Comparison of ENCODE assay signal across 10 mouse cellular contexts in the genomic region with DNA sequence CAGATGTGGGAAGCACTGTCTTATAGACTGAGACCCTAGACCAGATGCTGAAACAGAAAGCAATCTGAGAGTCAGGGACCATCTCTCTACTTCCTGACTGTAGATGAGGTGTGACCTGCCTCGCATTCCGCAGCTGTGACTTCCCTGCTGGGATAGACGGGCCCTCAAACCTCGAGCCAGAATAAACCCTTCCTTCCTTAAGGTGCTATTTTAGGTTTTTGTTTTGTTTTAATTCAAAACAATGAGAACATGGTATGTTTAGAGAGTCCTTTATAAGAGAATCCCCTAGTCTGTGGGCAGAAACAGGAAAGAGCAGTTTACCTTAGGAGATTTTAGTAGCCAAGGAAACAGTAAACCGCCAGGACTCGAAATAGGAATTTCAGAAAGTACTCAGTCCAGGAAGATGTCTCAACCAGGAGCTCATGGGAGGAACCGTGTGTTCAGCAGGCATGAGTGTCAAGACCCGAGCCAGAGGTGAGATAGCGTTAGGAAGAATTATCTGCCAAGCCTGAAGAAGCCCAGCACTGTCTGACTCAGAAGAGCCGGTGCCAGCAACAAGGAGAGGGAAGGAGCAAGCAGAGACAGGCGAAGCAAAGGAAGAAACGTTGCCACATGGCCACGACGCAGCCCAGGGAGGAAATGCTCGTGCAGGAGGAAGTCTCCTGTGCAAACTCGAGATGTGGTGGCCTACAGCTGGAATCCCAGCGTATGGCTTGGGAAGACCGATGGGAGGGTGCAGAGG. TPM values are rescaled to one million over a fixed set of nuclear protein-coding genes. Genes with fewer than 3 reads are reported as not detected.
DNase-seq lines count a peak whose midpoint lies in the region; ATAC-seq and TF ChIP-seq lines count a peak whose summit lies in the region.
"Had no signal": no experiment of that assay in that cellular context is flagged by ENCODE, and none has a peak within 500 bp of the region (broad histone marks: within the 10 kb centered on the region; RNA-seq: fewer than 3 reads in every experiment).

No protein-coding gene starts in this region.

- peak; percentile 79 for TF ChIP-seq EP300 in lung, postnatal 0 days (IDR thresholded peaks at IDR 0.05)

- no peaks in the 10 kb centered on the region for H3K36me3 ChIP-seq in heart, embryonic 11.5 days (ENCODE audit: control insufficient read depth, insufficient read depth, low read length)
- H3K36me3 ChIP-seq in lung, postnatal 0 days (ENCODE audit: insufficient read depth, low read length) = no peaks in the 10 kb centered on the region

- H3K9me3 ChIP-seq in heart, embryonic 11.5 days (replicated peaks; ENCODE audit: control insufficient read depth, low read length) = no peaks in the 10 kb centered on the region
- no peaks in the 10 kb centered on the region for H3K9me3 ChIP-seq in lung, postnatal 0 days (ENCODE audit: low read length)

- no peak overlapping the region for H3K4me3 ChIP-seq in heart, embryonic 11.5 days (ENCODE audit: low read depth, low read length)
- H3K4me3 ChIP-seq in lung, postnatal 0 days (ENCODE audit: low read depth, low read length) = no peak overlapping the region

- no peak overlapping the region for H3K4me2 ChIP-seq in heart, embryonic 11.5 days
- H3K4me2 ChIP-seq in lung, postnatal 0 days (replicated peaks; ENCODE audit: low read depth, low read length) = no peak overlapping the region

- H3K27me3 ChIP-seq in heart, embryonic 11.5 days (ENCODE audit: control insufficient read depth, insufficient read depth, low read length) = no peaks in the 10 kb centered on the region
- no peaks in the 10 kb centered on the region for H3K27me3 ChIP-seq in lung, postnatal 0 days (replicated peaks; ENCODE audit: insufficient read depth, low read length)

- no peak for DNase-seq in heart, adult 8-10 months (ENCODE audit: low spot score)
- peak; percentile 20 for DNase-seq in urinary bladder, postnatal 14 days (ENCODE audit: low spot score)
- no peak for DNase-seq in urinary bladder, adult 2 months (ENCODE audit: low spot score)
- DNase-seq in lung, postnatal 0 days (ENCODE audit: low spot score) = peak; percentile 70
- DNase-seq in thymus, postnatal 25 days = no peak
- no peak for DNase-seq in yolk sac, embryonic 10.5 days (ENCODE audit: low spot score)
- no peak for DNase-seq in cerebellum, postnatal 36 days

- peak overlapping the region; percentile 25; the same call in 1 of the 2 replicates for H3K27ac ChIP-seq in heart, embryonic 11.5 days (ENCODE audit: low read depth, low read length)
- no peak overlapping the region; the same call in 1 of the 2 replicates for H3K27ac ChIP-seq in lung, postnatal 0 days (ENCODE audit: low read length)

- no peak overlapping the region for H3K9ac ChIP-seq in heart, embryonic 11.5 days (ENCODE audit: low read depth, low read length)
- no peak overlapping the region for H3K9ac ChIP-seq in lung, postnatal 0 days (replicated peaks; ENCODE audit: low read depth)

- peak; percentile 47 for ATAC-seq in heart, embryonic 11.5 days (replicated peaks; ENCODE audit: insufficient number of reproducible peaks, low FRiP score, low TSS enrichment)
- ATAC-seq in lung, postnatal 0 days = peak; percentile 70

- TF ChIP-seq CTCF in lung, postnatal 0 days (IDR thresholded peaks at IDR 0.05) = no peak

- 44% methylated on average over 18 of the region's 18 CpGs for WGBS in heart, embryonic 11.5 days (ENCODE audit: insufficient replicate concordance)
- 39% methylated on average over 18 of the region's 18 CpGs for WGBS in lung, postnatal 0 days

- H3K4me1 ChIP-seq in heart, embryonic 11.5 days (ENCODE audit: control insufficient read depth, insufficient read depth, low read length) = no peaks in the 10 kb centered on the region
- 0 out of 2 replicates have a peak, but pooled peaks cover 3% of the 10 kb centered on the region for H3K4me1 ChIP-seq in lung, postnatal 0 days (ENCODE audit: insufficient read depth, low read depth, low read length)

RNA-seq across cellular contexts. Expression of gene Gm47791, which starts 24.8 kb away (rescaled TPM):
- polyA plus RNA-seq in heart, embryonic 11.5 days (2014; fragmentation: Nextera tagmentation; extraction: Ambion mirVana) = not detected in 2 replicates
- total RNA-seq in heart, adult 8-10 months (2022) = not detected
- polyA plus RNA-seq in urinary bladder, adult 2 months (2012; rRNA removed) = not detected in 2 replicates
- polyA plus RNA-seq in lung, postnatal 0 days (2015; fragmentation: Nextera tagmentation; extraction: Ambion mirVana) = not detected in 2 replicates
- total RNA-seq: ES-E14; layer of hippocampus, adult 18-20 months had no signal

RNA-seq across cellular contexts. Expression of gene Tm4sf20, which starts 27.6 kb away (rescaled TPM):
- polyA plus RNA-seq in heart, embryonic 11.5 days (2014; fragmentation: Nextera tagmentation; extraction: Ambion mirVana) = 0.29 TPM in 1 of 2 replicates, not detected in the other
- not detected for total RNA-seq in heart, adult 8-10 months (2022)
- polyA plus RNA-seq in urinary bladder, adult 2 months (2012; rRNA removed) = 0.59 and 0.61 TPM in 2 replicates
- polyA plus RNA-seq in lung, postnatal 0 days (2015; fragmentation: Nextera tagmentation; extraction: Ambion mirVana) = 0.07 TPM in 1 of 2 replicates, not detected in the other
- total RNA-seq: ES-E14; layer of hippocampus, adult 18-20 months had no signal

RNA-seq across cellular contexts. Expression of gene Agfg1, which starts 43.4 kb away (rescaled TPM):
- polyA plus RNA-seq in heart, embryonic 11.5 days (2014; fragmentation: Nextera tagmentation; extraction: Ambion mirVana) = 42.2 and 43.8 TPM in 2 replicates
- 10 to 100 TPM; 23.8 to 28.7 (median 26.0) TPM for total RNA-seq in heart, adult 8-10 months (2022)
- 30.5 TPM in 2 replicates for polyA plus RNA-seq in urinary bladder, adult 2 months (2012; rRNA removed)
- polyA plus RNA-seq in lung, postnatal 0 days (2015; fragmentation: Nextera tagmentation; extraction: Ambion mirVana) = 28.3 and 34.8 TPM in 2 replicates

Comparison
In these comparisons a context has a peak if more than half of its experiments do, and no peak if none do; other contexts are left out.
1. DNase-seq: peak in urinary bladder, postnatal 14 days (single experiment) and lung, postnatal 0 days (single experiment); none in heart, adult 8-10 months (single experiment), urinary bladder, adult 2 months (single experiment), thymus, postnatal 25 days (single experiment), yolk sac, embryonic 10.5 days (single experiment) and cerebellum, postnatal 36 days (0 of 2).